Mouse (Mus musculus): Measurements from ENCODE around the gene Foxj2. TPM values are rescaled to one million over a fixed set of nuclear protein-coding genes. Genes with fewer than 3 reads are reported as not detected.

Gene Foxj2
- total and polyA plus RNA-seq, 3 experiments: 1.9 to 5.4 (median 2.5) TPM

DNA sequence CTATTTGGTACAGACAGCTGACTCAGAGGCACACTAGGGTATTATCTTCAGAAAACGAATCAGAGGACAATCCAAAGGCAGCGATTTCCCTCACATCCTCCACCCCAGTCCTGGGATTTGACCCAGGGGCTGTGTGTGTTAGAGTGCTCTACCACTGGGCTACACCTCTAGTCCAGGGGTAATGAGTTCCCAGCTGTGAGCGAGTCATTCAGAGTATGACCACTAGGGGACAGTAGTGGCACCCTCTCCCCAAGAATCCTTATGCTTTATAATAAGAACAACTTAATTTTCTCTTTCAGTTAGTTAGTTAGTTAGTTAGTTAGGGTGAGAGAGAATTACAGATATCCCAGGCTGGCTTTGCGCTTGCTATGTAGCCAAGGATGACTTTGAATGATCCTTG is 14.7 kb downstream of the Foxj2 start:
- DNase-seq (ENCODE audit: extremely low read depth): peak; percentile 70
- Histone ChIP-seq H3K4me3 (replicated peaks in 1 of 3; ENCODE audit: low read depth in 2 of 3, low read length in 2 of 3, poor library complexity in 1 of 3) (no peak overlapping the region), H3K79me2 (replicated peaks; ENCODE audit: control insufficient read depth, extremely low read depth, insufficient read depth, poor library complexity, severe bottlenecking) (no peaks in the 10 kb centered on the region), H3K9ac (ENCODE audit: insufficient read depth, low read depth) (no peak overlapping the region), H3K27me3 (replicated peaks) (no peaks in the 10 kb centered on the region), H3K4me2 (ENCODE audit: insufficient read depth, low read depth, poor library complexity, severe bottlenecking) (no peak overlapping the region), H3K27ac (ENCODE audit: insufficient read depth, low read depth) (no peak overlapping the region), H3K9me3 (replicated peaks; ENCODE audit: low read length) (peaks cover 9% of the 10 kb centered on the region), H3K36me3 (replicated peaks in 1 of 2; ENCODE audit: control insufficient read depth in 1 of 2, insufficient read depth in 1 of 2, low read length in 1 of 2) (peaks cover 67 to 91% of the 10 kb centered on the region in 2 experiments), H3K4me1 (ENCODE audit: control insufficient read depth in 1 of 2, insufficient read depth in 2 of 2) (peaks cover 5 to 49% of the 10 kb centered on the region in 2 experiments)
- TF ChIP-seq CTCF (conservative IDR thresholded peaks at IDR 0.05 in 1 of 2, IDR thresholded peaks at IDR 0.05 in 1 of 2; ENCODE audit: low read depth in 2 of 2, low read length in 2 of 2) (peak; percentile 92 to 99), RCOR1 (conservative IDR thresholded peaks at IDR 0.05; ENCODE audit: low read depth, low read length) (no peak), NRF1 (IDR thresholded peaks at IDR 0.05; ENCODE audit: low read depth, low read length) (no peak), MXI1 (IDR thresholded peaks at IDR 0.05; ENCODE audit: low read depth, low read length) (no peak), SMC3 (IDR thresholded peaks at IDR 0.05; ENCODE audit: low read depth, low read length) (peak; percentile 82), ZC3H11A (IDR thresholded peaks at IDR 0.05; ENCODE audit: low read depth, low read length) (no peak), ZMIZ1 (IDR thresholded peaks at IDR 0.05; ENCODE audit: low read depth, low read length) (no peak), USF2 (conservative IDR thresholded peaks at IDR 0.05; ENCODE audit: low read depth, low read length) (no peak), PAX5 (IDR thresholded peaks at IDR 0.05; ENCODE audit: low read length) (no peak), ELF1 (IDR thresholded peaks at IDR 0.05; ENCODE audit: low read depth, low read length) (no peak), ETS1 (conservative IDR thresholded peaks at IDR 0.05; ENCODE audit: low read depth, low read length) (no peak), CHD1 (IDR thresholded peaks at IDR 0.05; ENCODE audit: low read depth, low read length) (no peak), JUND (conservative IDR thresholded peaks at IDR 0.05; ENCODE audit: low read depth, low read length) (no peak; the same call in 1 of the 2 replicates), HCFC1 (IDR thresholded peaks at IDR 0.05; ENCODE audit: low read depth, low read length) (no peak), CHD2 (IDR thresholded peaks at IDR 0.05; ENCODE audit: low read length) (no peak), TCF12 (IDR thresholded peaks at IDR 0.05; ENCODE audit: low read depth, low read length) (0 out of 2 replicates have a peak, but pooled peaks have one; percentile 12), UBTF (IDR thresholded peaks at IDR 0.05; ENCODE audit: low read depth, low read length) (no peak), ZNF384 (IDR thresholded peaks at IDR 0.05; ENCODE audit: low read depth, low read length) (no peak), MAX (IDR thresholded peaks at IDR 0.05; ENCODE audit: low read length) (no peak), GABPA (IDR thresholded peaks at IDR 0.05; ENCODE audit: insufficient replicate concordance, low read depth, low read length) (no peak), EP300 (IDR thresholded peaks at IDR 0.05; ENCODE audit: low read length) (no peak), MYC (IDR thresholded peaks at IDR 0.05; ENCODE audit: low read depth, low read length) (no peak), POLR2AphosphoS2 (IDR thresholded peaks at IDR 0.05; ENCODE audit: low read depth, low read length) (no peak), MEF2A (IDR thresholded peaks at IDR 0.05; ENCODE audit: borderline replicate concordance, low read depth, low read length) (no peak; the same call in 1 of the 2 replicates), IRF4 (IDR thresholded peaks at IDR 0.05; ENCODE audit: low read depth, low read length) (0 out of 2 replicates have a peak, but pooled peaks have one; percentile 46), USF1 (IDR thresholded peaks at IDR 0.05; ENCODE audit: low read depth, low read length) (no peak), KAT2A (IDR thresholded peaks at IDR 0.05; ENCODE audit: insufficient replicate concordance, low read length) (no peak), TBP (conservative IDR thresholded peaks at IDR 0.05; ENCODE audit: low read depth, low read length) (no peak), MAZ (IDR thresholded peaks at IDR 0.05; ENCODE audit: low read depth, low read length) (no peak), BHLHE40 (IDR thresholded peaks at IDR 0.05; ENCODE audit: low read depth, low read length) (0 out of 2 replicates have a peak, but pooled peaks have one; percentile 9), NELFE (IDR thresholded peaks at IDR 0.05; ENCODE audit: low read depth, low read length) (no peak; the same call in 1 of the 2 replicates), RAD21 (IDR thresholded peaks at IDR 0.05; ENCODE audit: low read depth, low read length) (peak; percentile 76), SIN3A (IDR thresholded peaks at IDR 0.05; ENCODE audit: low read length) (no peak), E2F4 (IDR thresholded peaks at IDR 0.05; ENCODE audit: insufficient replicate concordance, low read depth, low read length) (no peak), POLR2A (IDR thresholded peaks at IDR 0.05; ENCODE audit: low read depth, low read length) (no peak), ZKSCAN1 (IDR thresholded peaks at IDR 0.05; ENCODE audit: borderline replicate concordance, low read depth, low read length) (no peak), JUN (IDR thresholded peaks at IDR 0.05; ENCODE audit: insufficient read depth, low read depth, low read length) (no peak), MAFK (IDR thresholded peaks at IDR 0.05; ENCODE audit: insufficient replicate concordance, low read length) (no peak)
- dilution Hi-C loops (cut with MboI; ENCODE audit: extremely low pct_ligation_motif_present, extremely low pct_unique_long_range_greater_than_20kb, low sequenced_read_pairs) (no loop called here), in situ Hi-C loops (cut with MboI; ENCODE audit: low pct_ligation_motif_present, low pct_unique_long_range_greater_than_20kb, low sequenced_read_pairs) (no loop called here)
